9 mouse cellular contexts compared by ENCODE assay signal in the genomic region with DNA sequence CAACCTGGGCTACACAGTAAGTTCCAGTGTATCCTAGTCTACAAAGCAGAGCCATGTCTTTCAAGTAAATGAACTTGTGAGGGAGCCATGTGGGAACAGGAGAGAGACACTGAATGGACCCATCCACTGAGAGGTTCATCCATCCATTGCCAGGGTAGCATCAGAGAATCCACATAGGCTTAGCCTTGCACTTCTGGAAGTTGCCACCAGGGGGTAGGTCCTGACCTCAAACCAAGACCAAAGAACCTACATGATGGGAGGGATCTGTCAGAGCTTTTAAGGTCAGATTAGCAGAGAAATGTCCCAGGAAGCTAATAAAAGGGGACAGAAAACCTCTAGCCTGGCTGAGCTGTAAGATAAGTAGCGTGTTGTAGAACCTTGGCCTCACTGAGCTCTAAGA. TPM values are rescaled to one million over a fixed set of nuclear protein-coding genes. Genes with fewer than 3 reads are reported as not detected.
DNase-seq lines count a peak whose midpoint lies in the region; ATAC-seq lines count a peak whose summit lies in the region.
"Had no signal": no experiment of that assay in that cellular context is flagged by ENCODE, and none has a peak within 500 bp of the region (broad histone marks: within the 10 kb centered on the region; RNA-seq: fewer than 3 reads in every experiment).

No protein-coding gene starts in this region.

- no peak overlapping the region for H3K9ac ChIP-seq in liver, embryonic 13.5 days
- H3K9ac ChIP-seq: stomach, embryonic 15.5 days had no signal

- H3K27ac ChIP-seq in liver, embryonic 13.5 days, result no peak overlapping the region
- H3K27ac ChIP-seq: stomach, embryonic 15.5 days had no signal

- peak; percentile 43 for DNase-seq in gastrocnemius, adult 18-20 months (ENCODE audit: low spot score)
- DNase-seq in gastrocnemius, postnatal 25 days, result no peak
- DNase-seq in B cell, adult 2 months, result peak; percentile 87 to 89
- DNase-seq in adrenal gland, postnatal 14 days, result peak; percentile 78
- DNase-seq in embryo, embryonic 11.5 days (ENCODE audit: low read depth, low spot score), result peak; percentile 44
- DNase-seq in heart, postnatal 36 days, result peak; percentile 58 to 73
- DNase-seq in liver, embryonic 13.5 days, result peak; percentile 24
- peak; percentile 62 for DNase-seq in retina, postnatal 7 days (ENCODE audit: low read depth, low spot score)

- no peaks in the 10 kb centered on the region for H3K27me3 ChIP-seq in liver, embryonic 13.5 days
- H3K27me3 ChIP-seq: stomach, embryonic 15.5 days had no signal

- H3K4me2 ChIP-seq in liver, embryonic 13.5 days, result no peak overlapping the region
- H3K4me2 ChIP-seq: stomach, embryonic 15.5 days had no signal

- no peak overlapping the region for H3K4me3 ChIP-seq in liver, embryonic 13.5 days (replicated peaks)
- H3K4me3 ChIP-seq: stomach, embryonic 15.5 days had no signal

- no peaks in the 10 kb centered on the region for H3K4me1 ChIP-seq in liver, embryonic 13.5 days (replicated peaks)
- H3K4me1 ChIP-seq: stomach, embryonic 15.5 days had no signal

- H3K9me3 ChIP-seq in liver, embryonic 13.5 days (replicated peaks), result no peaks in the 10 kb centered on the region
- H3K9me3 ChIP-seq: stomach, embryonic 15.5 days had no signal

- intact Hi-C loops in heart, postnatal 36 days (cut with DNase I), result loop anchor here (1.0 kb wide), 1 partner anchor 130 kb away; no protein-coding TSS in a partner anchor

- 18% methylated on average over 1 of the region's 1 CpGs for WGBS in liver, embryonic 13.5 days (ENCODE audit: insufficient replicate concordance)

- ATAC-seq in liver, embryonic 13.5 days (ENCODE audit: low read depth), result no peak

- H3K36me3 ChIP-seq in liver, embryonic 13.5 days, result no peaks in the 10 kb centered on the region
- H3K36me3 ChIP-seq: stomach, embryonic 15.5 days had no signal

RNA-seq across cellular contexts. Expression of a gene that starts 22.6 kb away (rescaled TPM):
- under 1 TPM; 0.32 to 0.55 TPM for total RNA-seq in gastrocnemius, adult 18-20 months (2021)
- under 1 TPM; 0.38 to 0.54 TPM for total RNA-seq in gastrocnemius, postnatal 25 days (2021)
- total RNA-seq in adrenal gland, postnatal 14 days (2021), result 4.1 and 4.2 TPM in 2 replicates
- under 1 TPM; 0.22 to 0.31 TPM for total RNA-seq in heart, postnatal 36 days (2021)
- 0.30 and 0.31 TPM in 2 replicates for polyA plus RNA-seq in liver, embryonic 13.5 days (2015; fragmentation: Nextera tagmentation; extraction: Ambion mirVana)
